Mouse (Mus musculus): ENCODE results near the gene 1700061G19Rik.

1700061G19Rik gene

DNA sequence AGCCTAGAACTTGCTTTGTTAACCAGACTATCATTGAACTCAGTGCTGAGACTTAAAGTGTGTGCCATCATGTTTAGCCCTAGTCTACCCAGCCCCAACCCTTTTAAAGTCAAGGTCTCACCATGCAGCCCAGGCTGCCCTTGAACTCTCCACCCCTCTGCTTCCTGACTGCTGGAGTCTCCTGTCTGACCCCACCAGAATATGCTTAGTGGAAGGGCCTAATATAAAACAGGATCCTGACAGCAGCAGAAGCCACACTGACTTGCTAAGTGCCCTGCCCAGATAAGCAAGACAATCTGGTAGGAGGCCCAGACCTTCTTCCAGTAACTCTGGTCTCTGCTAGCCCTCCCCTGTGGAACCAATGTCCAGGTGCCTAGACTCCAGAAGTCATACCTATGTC is 53.8 kb downstream of the 1700061G19Rik start:
- no peak for DNase-seq (ENCODE audit: low spot score)

DNA sequence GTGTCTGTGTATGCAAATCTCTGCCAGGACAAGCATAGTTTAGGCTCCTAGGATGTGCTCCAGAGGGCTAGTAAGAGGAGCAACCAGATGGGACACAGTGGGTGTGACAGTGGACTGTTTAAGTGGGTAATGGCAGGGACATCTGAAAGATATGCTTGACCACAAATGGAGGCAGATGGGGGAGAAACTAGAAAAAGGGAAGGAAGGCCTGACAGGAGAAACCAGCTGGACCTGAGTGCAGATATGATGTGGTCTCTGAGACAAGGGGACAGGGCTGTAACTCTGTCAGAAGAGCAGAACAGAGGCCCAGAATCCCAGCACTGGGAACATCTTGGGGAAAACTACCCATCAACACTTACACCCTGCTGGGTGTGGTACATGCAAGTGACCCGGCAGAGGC is 54.3 kb downstream of the 1700061G19Rik start:
- DNase-seq (ENCODE audit: low spot score), result no peak

DNA sequence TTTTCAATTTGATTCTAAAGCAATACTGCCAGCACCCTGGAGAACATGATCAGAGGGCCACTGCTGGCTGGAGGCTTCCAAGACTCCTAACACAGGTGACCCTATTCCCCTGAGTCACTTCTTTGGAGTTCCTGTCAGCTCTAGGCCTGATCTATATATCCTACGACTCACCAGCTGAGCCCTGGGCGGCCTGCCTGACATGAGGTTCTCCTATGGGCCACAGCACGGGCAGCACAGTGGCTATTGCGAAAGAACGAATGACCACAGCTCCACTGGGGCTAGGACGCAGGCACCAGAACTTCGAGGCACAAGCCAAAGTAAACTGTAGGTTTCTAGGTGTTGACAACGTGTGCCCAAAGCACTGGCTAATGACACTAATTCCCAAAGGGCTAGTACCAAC is 54.7 kb downstream of the 1700061G19Rik start:
- DNase-seq (ENCODE audit: low spot score), result peak; percentile 50

DNA sequence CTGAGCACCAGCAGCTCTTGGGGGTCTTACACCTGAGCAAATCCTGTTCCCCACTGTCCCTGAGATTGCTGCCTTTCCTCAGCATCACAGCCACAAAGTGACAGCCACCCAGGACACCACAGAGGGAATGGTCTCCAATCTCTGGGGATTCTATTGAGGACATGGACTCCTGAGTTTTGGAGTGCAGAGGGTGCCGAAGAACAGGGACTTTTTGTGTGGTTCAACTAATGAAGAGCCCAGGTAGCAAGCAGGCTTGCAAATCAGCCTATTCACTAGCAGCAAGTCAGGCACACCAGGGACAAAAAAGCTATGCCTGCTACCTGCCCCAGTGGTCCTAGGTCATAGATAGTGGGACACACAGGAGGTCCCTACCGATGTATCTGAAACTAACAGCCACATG is 58.1 kb downstream of the 1700061G19Rik start:
- DNase-seq (ENCODE audit: low spot score), result no peak

DNA sequence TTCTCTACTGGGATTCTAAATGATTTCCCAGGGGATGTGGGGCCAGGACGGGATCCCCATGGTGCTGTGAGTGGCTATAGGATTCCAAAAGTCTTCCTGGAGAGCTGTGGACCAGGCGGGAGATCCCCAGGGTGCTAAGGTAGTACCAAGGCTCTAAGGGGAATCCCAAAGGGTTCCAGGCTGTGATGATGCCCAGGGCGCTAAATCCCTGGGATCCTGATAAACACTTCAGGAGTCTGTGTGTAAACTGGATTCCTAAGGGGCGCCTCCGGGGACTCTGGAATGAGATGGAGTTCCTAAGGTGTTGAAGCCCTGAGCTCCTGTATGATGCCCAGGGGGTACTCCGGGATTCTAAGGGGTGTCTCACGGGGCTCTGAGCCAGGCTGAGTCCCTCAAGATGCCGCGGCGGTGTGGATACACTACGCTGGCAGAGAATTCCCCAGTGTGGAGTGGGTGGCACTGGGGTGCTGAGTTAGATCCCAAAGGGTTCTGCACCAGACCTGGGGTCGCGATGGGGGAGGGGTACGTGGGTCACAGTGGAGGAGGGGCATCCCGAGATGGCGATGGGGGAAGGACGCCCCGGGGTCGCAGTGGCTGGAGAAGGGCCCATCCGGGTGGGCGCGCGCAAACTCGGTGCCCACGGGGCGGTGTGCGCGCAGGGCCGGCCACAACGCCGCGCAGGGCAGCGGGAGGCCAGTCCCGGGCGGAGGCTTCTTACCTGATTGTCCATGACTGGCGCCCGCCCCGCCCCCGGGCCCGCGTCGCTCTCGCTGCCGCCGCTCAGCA is 59.5 kb downstream of the 1700061G19Rik start:
- peak; percentile 7 for DNase-seq (ENCODE audit: low spot score)

DNA sequence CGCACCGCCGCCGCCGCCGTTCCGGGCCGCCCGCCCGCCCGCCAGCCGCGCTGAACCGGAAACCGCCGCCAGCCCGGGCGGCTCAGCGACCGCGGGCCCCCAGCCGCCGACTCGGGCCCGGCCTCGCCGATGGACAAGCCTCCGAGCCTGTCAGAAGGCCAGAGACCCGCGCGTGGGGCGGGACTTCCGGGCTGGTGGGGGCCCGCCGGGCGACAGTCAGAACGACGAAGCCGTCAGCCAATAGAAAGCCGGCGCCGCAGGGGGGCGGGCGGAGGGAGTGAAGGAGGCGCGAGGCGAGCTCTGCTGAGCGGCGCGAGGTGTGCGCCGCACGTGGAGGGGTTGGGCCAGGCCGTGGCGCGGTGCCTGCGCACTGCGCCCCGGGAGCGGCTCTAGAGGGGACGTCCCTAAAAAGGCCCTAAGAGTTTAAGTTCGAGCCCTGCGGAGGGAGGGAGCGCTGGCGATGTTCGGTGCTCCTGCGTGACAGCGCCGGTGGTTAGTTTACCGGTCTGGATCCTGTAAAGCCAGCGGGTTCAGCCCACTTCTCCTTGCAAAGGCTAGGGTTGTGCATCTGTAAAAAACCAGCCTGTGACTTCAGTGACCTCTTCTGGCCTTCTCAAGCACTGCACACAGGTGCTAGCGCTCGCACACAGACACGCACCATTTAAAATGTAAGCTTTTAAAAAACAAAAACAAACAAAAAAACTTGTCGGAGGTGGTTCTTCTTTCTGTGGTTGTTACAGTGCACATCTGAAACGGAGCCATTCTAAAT is 60.3 kb downstream of the 1700061G19Rik start, which contains the start of gene Mllt1:
TSS of gene Mllt1 (minus strand) at position 53 of the 769 bp plus-strand sequence.
- DNase-seq (ENCODE audit: low spot score), result peak; percentile 98

DNA sequence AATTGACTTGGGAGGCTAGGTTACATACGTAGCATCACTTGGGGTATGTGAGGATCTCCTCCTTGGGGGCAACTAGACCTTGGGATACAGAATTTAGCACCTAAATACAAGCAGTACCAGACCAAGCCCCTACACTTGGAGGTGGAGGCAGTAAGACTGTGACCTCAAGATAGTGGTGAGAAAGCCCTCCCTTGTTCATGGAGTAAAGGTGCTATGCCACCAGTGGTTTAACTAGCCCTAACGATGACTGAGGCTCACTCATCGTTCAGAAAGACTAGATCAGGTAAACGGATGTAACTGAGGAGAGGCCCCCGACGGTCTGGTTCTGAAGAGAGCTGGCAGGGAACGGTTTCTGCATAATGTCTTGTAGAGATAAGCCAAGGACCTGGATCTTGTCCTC is 61.5 kb downstream of the 1700061G19Rik start:
- no peak for DNase-seq (ENCODE audit: low spot score)

Measured in lung, postnatal 25 days (tissue).